Mouse (Mus musculus): Measurements from ENCODE around the gene Stambpl1. TPM values are rescaled to one million over a fixed set of nuclear protein-coding genes. Genes with fewer than 3 reads are reported as not detected.

Stambpl1 gene
- total RNA-seq, 1 experiment, result 5.1 TPM

DNA sequence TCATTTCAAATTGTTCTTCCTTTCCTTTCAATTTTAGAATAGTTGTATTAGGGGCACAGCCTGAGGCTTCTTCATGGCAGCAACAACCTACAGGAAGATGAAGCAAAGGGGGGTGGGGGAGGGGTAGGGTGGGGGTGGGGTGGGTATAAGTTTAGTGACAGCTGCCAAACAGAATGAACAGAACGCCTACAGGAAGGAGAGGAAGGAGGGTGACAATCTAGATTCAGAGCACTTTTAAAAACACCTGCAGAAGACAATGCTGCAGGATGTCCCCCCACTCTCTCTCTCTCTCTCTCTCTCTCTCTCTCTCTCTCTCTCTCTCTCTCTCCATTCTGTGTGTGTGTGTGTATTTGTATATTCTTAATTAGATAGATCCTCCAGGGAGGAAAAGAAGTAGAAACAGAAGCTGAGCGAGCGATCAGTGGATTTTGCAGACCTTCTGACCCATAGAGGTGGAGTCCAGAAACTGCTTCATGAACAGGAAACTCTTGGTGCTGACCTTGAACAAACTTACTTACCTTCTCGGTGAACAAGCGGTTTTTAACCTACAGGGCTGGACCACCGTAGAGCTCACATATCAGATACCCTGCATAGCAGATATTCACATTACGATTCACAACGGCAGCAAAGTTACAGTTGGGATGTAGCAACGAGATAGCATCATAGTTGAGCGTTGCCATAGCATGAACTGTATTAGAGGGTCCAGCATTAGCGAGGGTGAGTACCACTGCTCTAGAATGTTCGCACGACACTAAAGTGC, 95.8 kb downstream of the Stambpl1 start:
- no peak for TF ChIP-seq ZC3H11A (IDR thresholded peaks at IDR 0.05; ENCODE audit: borderline replicate concordance, low read depth, low read length)
- no peak for TF ChIP-seq CHD2 (IDR thresholded peaks at IDR 0.05; ENCODE audit: low read depth, low read length)
- TF ChIP-seq HCFC1 (IDR thresholded peaks at IDR 0.05; ENCODE audit: borderline replicate concordance, insufficient read depth, low read length), result no peak
- TF ChIP-seq ZNF384 (IDR thresholded peaks at IDR 0.05; ENCODE audit: low read depth, low read length), result no peak
- TF ChIP-seq MAFK (IDR thresholded peaks at IDR 0.05; ENCODE audit: insufficient read depth, low read depth, low read length), result no peak
- H3K9ac ChIP-seq (ENCODE audit: insufficient read depth, low read depth, low read length, poor library complexity, severe bottlenecking), result no peak overlapping the region
- no peaks in the 10 kb centered on the region for H3K9me3 ChIP-seq (ENCODE audit: control insufficient read depth, insufficient read depth, low read depth, low read length)
- in situ Hi-C loops (cut with MboI; ENCODE audit: low sequenced_read_pairs in 2 of 2, unreplicated experiment in 2 of 2), result no loop called here
- no peak for DNase-seq (ENCODE audit: low read depth, low spot score)
- H3K4me3 ChIP-seq (ENCODE audit: insufficient read depth in 1 of 2, low read depth in 1 of 2, low read length in 2 of 2, poor library complexity in 1 of 2, severe bottlenecking in 1 of 2), result no peak overlapping the region
- no peak overlapping the region for H3K27ac ChIP-seq (ENCODE audit: insufficient read depth, low read depth, low read length, poor library complexity, severe bottlenecking)
- H3K4me1 ChIP-seq (ENCODE audit: control insufficient read depth in 2 of 2, insufficient read depth in 2 of 2, low read length in 2 of 2, poor library complexity in 1 of 2), result 0 out of 4 replicates have a peak, but pooled peaks cover 0 to 3% of the 10 kb centered on the region in 2 experiments
- H3K36me3 ChIP-seq (ENCODE audit: control insufficient read depth, insufficient read depth, low read length, poor library complexity, severe bottlenecking), result no peaks in the 10 kb centered on the region

DNA sequence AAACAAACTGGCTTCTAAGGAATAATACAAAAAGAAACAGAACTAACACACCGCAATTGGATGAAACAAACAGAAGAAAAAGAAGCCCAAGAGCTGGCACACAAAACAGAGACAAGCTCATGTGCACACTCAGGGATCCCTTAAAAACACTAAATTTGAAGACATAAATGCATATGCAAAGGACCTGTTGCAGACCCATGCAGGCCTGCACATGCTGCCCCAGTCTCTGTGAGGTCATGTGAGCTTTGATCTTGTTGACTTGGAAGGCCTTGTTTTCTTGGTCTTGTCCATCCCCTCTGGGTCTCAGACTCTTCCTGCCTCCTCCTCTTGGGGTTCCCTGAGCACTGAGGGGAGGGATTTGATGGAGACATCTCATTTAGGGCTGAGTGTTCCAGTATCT, 96.7 kb downstream of the Stambpl1 start:
- no peak for DNase-seq (ENCODE audit: low read depth, low spot score)
- no peak for TF ChIP-seq MAFK (IDR thresholded peaks at IDR 0.05; ENCODE audit: insufficient read depth, low read depth, low read length)
- no peak for TF ChIP-seq ZC3H11A (IDR thresholded peaks at IDR 0.05; ENCODE audit: borderline replicate concordance, low read depth, low read length)
- no peak for TF ChIP-seq ZNF384 (IDR thresholded peaks at IDR 0.05; ENCODE audit: low read depth, low read length)
- no peak for TF ChIP-seq CHD2 (IDR thresholded peaks at IDR 0.05; ENCODE audit: low read depth, low read length)
- no peak for TF ChIP-seq HCFC1 (IDR thresholded peaks at IDR 0.05; ENCODE audit: borderline replicate concordance, insufficient read depth, low read length)

More for the DNA sequence above, 96.7 kb downstream of the Stambpl1 start:
- Histone ChIP-seq H3K4me3 (ENCODE audit: insufficient read depth in 1 of 2, low read depth in 1 of 2, low read length in 2 of 2, poor library complexity in 1 of 2, severe bottlenecking in 1 of 2) (no peak overlapping the region), H3K9ac (ENCODE audit: insufficient read depth, low read depth, low read length, poor library complexity, severe bottlenecking) (no peak overlapping the region), H3K27ac (ENCODE audit: insufficient read depth, low read depth, low read length, poor library complexity, severe bottlenecking) (no peak overlapping the region), H3K36me3 (ENCODE audit: control insufficient read depth, insufficient read depth, low read length, poor library complexity, severe bottlenecking) (no peaks in the 10 kb centered on the region), H3K4me1 (ENCODE audit: control insufficient read depth in 2 of 2, insufficient read depth in 2 of 2, low read length in 2 of 2, poor library complexity in 1 of 2) (0 out of 4 replicates have a peak, but pooled peaks cover 0 to 3% of the 10 kb centered on the region in 2 experiments), H3K9me3 (ENCODE audit: control insufficient read depth, insufficient read depth, low read depth, low read length) (no peaks in the 10 kb centered on the region)
- in situ Hi-C loops (cut with MboI; ENCODE audit: low sequenced_read_pairs in 2 of 2, unreplicated experiment in 2 of 2), result no loop called here

Other genes starting within 250 kb of the Stambpl1 start
- not detected in 2 replicates for gene Lipf, start 231.0 kb upstream of the Stambpl1 start, total RNA-seq (2012; rRNA removed)
- gene Lipk, start 183.9 kb upstream of the Stambpl1 start, total RNA-seq (2012; rRNA removed), result not detected in 2 replicates
- gene Lipn, start 124.9 kb upstream of the Stambpl1 start, total RNA-seq (2012; rRNA removed), result not detected in 2 replicates
- gene Lipm, start 91.3 kb upstream of the Stambpl1 start, total RNA-seq (2012; rRNA removed), result 0.09 TPM in 1 of 2 replicates, not detected in the other
- 0.48 and 1.2 TPM in 2 replicates for gene Ankrd22, start 26.2 kb upstream of the Stambpl1 start, total RNA-seq (2012; rRNA removed)
- gene Acta2, start 63.4 kb downstream of the Stambpl1 start, total RNA-seq (2012; rRNA removed), result 180 and 421 TPM in 2 replicates
- gene Fas, start 98.4 kb downstream of the Stambpl1 start, total RNA-seq (2012; rRNA removed), result 3.1 and 3.2 TPM in 2 replicates

Measured in ES-E14 (cell line).